Mouse (Mus musculus) T-cell, adult 2 months (primary cell): ENCODE results near the gene Slc9a3r1.

Experiments
- DNase-seq: peaks from one replicate; pipeline ENCODE4 v3.0.0; 2022; ENCODE audit warnings: low spot score

The Slc9a3r1 gene

DNA sequence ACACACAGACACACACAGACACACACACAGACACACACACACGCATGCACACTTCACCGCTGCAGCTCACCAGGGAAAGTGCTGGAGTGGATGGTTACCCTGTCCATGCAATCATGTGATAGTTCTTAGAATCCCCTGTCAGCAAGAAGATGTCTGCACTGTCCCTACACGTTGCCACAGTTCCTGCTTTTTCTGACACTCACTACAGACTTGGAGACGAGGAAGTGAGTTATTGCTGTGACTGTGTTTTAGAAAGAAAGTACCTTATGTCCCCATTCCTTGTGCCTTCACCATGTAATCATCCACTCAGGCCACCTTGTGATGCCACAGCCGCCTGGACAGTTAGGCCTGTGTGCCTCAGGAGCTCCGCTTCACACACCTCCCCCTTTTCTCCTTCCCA, 26.2 kb downstream of the Slc9a3r1 start:
- DNase-seq: no peak

- no peak for DNase-seq
These were observed 29.0 kb downstream of the Slc9a3r1 start for GRCm38 (mm10) chr11:115192180-115192579.

DNA sequence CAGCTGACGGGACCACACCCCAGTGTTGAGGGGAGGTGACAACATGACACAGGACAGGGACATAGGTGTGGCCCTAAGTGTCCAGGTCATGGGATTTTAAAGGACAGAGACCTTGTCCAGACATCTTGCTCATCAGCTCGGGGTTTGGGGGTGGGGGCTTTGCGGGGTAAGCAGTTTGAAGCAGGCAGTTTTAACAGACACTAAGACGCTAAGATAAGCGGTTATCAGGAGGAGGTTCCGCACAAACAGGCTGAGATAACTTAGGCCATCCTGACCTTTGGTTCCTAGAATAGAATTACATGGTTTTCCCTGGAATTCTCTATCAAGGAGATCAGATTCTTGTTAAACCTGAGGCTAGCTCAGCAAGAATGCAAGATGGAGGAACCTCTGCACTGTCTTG, 31.6 kb downstream of the Slc9a3r1 start:
- DNase-seq: no peak

DNA sequence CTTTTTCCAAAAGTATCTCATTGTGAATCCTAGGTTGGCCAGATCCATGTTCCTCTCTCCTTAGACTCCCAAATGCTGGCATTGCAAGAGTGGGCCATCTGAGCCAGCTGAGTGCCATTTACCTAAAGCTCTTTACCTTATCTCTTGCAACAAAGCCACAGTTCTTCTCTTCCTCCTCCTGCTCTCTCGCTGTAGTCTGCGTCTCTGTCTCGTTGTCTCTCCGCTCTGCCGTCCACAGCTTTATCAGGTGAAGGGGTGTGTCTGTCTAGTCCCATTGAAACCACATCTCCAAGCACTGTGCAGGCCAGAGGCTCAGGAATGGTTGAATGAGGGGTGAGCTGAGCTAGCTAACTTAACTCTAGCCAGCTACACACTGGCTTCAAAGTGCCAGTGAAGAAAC, 32.8 kb downstream of the Slc9a3r1 start:
- DNase-seq: no peak

DNA sequence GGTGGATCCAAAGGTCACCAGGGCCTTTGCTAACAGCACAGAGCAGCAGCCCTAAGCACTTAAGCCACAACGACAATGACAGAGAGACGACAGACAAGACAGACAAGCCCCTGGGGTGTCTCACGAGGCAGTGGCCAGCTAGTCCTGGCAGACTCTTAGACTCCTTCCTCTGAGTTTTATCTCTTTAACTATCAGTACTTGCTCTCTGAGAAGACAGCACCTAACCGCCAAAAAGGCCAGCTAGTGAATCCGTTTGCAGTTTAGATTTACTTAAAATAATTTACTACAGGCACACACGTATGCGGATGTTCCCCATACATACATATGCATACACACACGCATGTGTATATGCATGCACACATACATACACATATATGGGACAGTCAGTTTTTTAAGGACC, 34.4 kb downstream of the Slc9a3r1 start:
- no peak for DNase-seq

- peak; percentile 54 for DNase-seq
These were observed 35.8 kb downstream of the Slc9a3r1 start for GRCm38 (mm10) chr11:115198932-115199384.

DNA sequence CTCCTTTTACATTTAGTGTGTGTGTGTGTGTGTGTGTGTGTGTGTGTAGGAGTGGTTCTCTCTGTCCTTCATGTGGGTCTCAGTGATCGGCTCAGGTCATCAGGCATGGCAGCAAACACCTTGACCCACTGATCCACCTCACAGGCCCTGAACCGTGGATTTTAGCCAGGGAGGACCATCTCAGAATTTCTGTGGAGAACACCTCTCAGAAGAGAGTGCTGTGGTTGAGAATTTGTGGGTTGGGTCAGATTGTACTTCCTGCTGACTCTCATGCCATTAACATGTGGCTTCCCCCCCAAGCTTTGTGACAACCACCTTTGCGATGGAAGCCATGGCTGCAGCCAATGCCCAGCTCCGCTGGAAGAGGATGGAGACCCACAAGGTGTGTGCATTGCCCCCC, 37.4 kb downstream of the Slc9a3r1 start:
- DNase-seq: no peak

- peak; percentile 80 for DNase-seq
These were observed 39.2 kb downstream of the Slc9a3r1 start for GRCm38 (mm10) chr11:115202316-115202715.

- DNase-seq: no peak
These were observed 39.6 kb downstream of the Slc9a3r1 start for GRCm38 (mm10) chr11:115202756-115203155.

GRCm38 (mm10) chr11:115208126-115208525, 45.0 kb downstream of the Slc9a3r1 start:
- no peak for DNase-seq

GRCm38 (mm10) chr11:115208776-115209732, 45.9 kb downstream of the Slc9a3r1 start:
- DNase-seq: no peak

DNA sequence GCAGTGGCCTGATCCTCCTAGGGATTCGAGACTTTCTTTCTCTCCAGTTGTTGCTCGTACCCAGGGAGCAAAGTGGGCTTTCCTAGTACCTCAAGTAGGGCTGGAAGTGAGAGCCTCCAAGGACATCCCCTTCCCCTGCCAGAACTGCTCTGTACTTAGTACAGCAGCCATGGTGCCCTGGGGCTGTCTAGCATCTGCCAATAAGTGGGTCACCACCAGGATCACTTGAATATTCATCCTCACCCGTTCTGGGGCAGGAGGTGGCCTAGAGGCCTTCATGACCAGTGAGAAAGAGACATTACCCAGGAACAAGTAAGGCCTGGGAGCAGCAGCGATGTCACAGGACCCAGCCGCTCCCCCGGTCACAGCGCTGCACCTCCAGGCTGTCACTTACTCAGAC, 46.8 kb downstream of the Slc9a3r1 start:
- no peak for DNase-seq

- DNase-seq: no peak
These were observed 49.0 kb downstream of the Slc9a3r1 start for GRCm38 (mm10) chr11:115212116-115212515.

GRCm38 (mm10) chr11:115215123-115215522, 52.0 kb downstream of the Slc9a3r1 start:
- DNase-seq: no peak

- no peak for DNase-seq
These were observed 54.6 kb downstream of the Slc9a3r1 start for GRCm38 (mm10) chr11:115217439-115218410.

DNA sequence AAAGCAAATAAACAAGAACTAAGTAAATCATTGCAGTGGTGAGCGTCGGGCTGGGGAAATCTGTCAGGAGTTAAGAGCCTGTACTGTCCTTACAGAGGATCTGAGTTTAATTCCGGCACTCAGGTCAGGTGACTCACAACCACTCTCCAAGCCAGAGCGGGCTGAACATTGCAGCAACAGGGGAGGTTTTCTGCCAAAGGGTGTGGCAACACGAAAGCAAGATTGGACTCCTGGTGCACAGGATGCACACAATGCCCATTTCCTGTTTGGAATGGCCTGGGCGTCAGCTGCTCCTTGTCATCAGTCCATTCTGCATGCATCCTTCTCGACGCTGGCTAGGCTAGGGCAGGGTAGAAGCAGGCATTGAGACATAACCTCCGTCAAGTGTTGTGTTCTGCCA, 56.1 kb downstream of the Slc9a3r1 start:
- no peak for DNase-seq

DNA sequence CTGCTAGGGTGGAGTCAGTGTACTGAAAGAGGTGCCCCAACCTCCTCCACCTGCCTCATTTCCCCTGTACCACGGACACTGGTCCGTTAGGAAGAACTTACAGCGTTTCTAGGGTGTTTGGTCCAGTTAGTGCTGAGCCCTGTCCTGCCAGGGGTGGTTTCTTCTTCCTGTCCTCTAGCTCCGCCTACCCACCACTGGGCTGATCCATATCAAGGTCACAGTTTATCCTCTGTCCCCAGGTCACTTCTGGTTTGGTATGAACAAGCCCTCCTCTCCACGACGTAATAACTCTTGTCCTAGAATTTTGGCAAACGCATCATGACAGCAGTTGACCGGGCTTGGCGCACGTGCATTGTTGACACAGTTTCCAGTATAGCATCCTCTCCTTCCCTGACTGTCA, 56.5 kb downstream of the Slc9a3r1 start:
- no peak for DNase-seq

GRCm38 (mm10) chr11:115222077-115222476, 58.9 kb downstream of the Slc9a3r1 start:
- DNase-seq: no peak

GRCm38 (mm10) chr11:115222570-115222969, 59.4 kb downstream of the Slc9a3r1 start:
- no peak for DNase-seq

- DNase-seq: peak; percentile 28
These were observed 60.3 kb downstream of the Slc9a3r1 start for GRCm38 (mm10) chr11:115223451-115223850.

GRCm38 (mm10) chr11:115223877-115224276, 60.7 kb downstream of the Slc9a3r1 start:
- no peak for DNase-seq

- DNase-seq: peak; percentile 55
These were observed 61.7 kb downstream of the Slc9a3r1 start for GRCm38 (mm10) chr11:115224889-115225288.
